Mouse (Mus musculus): Measurements from ENCODE around the gene Pik3r5. TPM values are rescaled to one million over a fixed set of nuclear protein-coding genes. Genes with fewer than 3 reads are reported as not detected.

The Pik3r5 gene
- total and polyA plus RNA-seq, 2 experiments from 2014 or later, result 0.82 to 2.0 TPM

- Histone ChIP-seq H3K9ac (replicated peaks; ENCODE audit: low read depth, low read length) (no peak overlapping the region), H3K4me3 (ENCODE audit: low read depth, low read length) (no peak overlapping the region), H3K36me3 (replicated peaks; ENCODE audit: control insufficient read depth, insufficient read depth, low read length) (no peaks in the 10 kb centered on the region), H3K4me1 (ENCODE audit: control insufficient read depth, insufficient read depth) (no peaks in the 10 kb centered on the region), H3K27me3 (ENCODE audit: control insufficient read depth, insufficient read depth, low read length) (no peaks in the 10 kb centered on the region), H3K9me3 (replicated peaks; ENCODE audit: control insufficient read depth, low read length) (no peaks in the 10 kb centered on the region), H3K4me2 (ENCODE audit: low read depth, low read length) (no peak overlapping the region), H3K27ac (ENCODE audit: low read depth) (no peak overlapping the region)
- no peak for ATAC-seq (ENCODE audit: insufficient read depth, low read depth)
- WGBS, result 69% methylated on average over 3 of the region's 3 CpGs
- TF ChIP-seq CTCF (IDR thresholded peaks at IDR 0.05; ENCODE audit: low read depth) (no peak), EP300 (IDR thresholded peaks at IDR 0.05; ENCODE audit: low read depth) (no peak)
- no peak for DNase-seq (ENCODE audit: low spot score)
Measured at GRCm38 (mm10) chr11:68462716-68463115, 30.8 kb downstream of the Pik3r5 start.

GRCm38 (mm10) chr11:68464260-68464659 is 32.3 kb downstream of the Pik3r5 start:
- no peaks in the 10 kb centered on the region for H3K27me3 ChIP-seq (ENCODE audit: control insufficient read depth, insufficient read depth, low read length)
- ATAC-seq (ENCODE audit: insufficient read depth, low read depth), result no peak
- no peaks in the 10 kb centered on the region for H3K36me3 ChIP-seq (replicated peaks; ENCODE audit: control insufficient read depth, insufficient read depth, low read length)
- H3K27ac ChIP-seq (ENCODE audit: low read depth), result no peak overlapping the region
- H3K4me2 ChIP-seq (ENCODE audit: low read depth, low read length), result no peak overlapping the region
- no peaks in the 10 kb centered on the region for H3K9me3 ChIP-seq (replicated peaks; ENCODE audit: control insufficient read depth, low read length)
- no peaks in the 10 kb centered on the region for H3K4me1 ChIP-seq (ENCODE audit: control insufficient read depth, insufficient read depth)
- no peak for TF ChIP-seq CTCF (IDR thresholded peaks at IDR 0.05; ENCODE audit: low read depth)
- TF ChIP-seq EP300 (IDR thresholded peaks at IDR 0.05; ENCODE audit: low read depth), result no peak
- no peak overlapping the region for H3K4me3 ChIP-seq (ENCODE audit: low read depth, low read length)
- WGBS, result 60% methylated on average over 5 of the region's 5 CpGs
- H3K9ac ChIP-seq (replicated peaks; ENCODE audit: low read depth, low read length), result no peak overlapping the region
- no peak for DNase-seq (ENCODE audit: low spot score)

- Histone ChIP-seq H3K36me3 (replicated peaks; ENCODE audit: control insufficient read depth, insufficient read depth, low read length) (no peaks in the 10 kb centered on the region), H3K9me3 (replicated peaks; ENCODE audit: control insufficient read depth, low read length) (no peaks in the 10 kb centered on the region), H3K4me3 (ENCODE audit: low read depth, low read length) (no peak overlapping the region), H3K4me1 (ENCODE audit: control insufficient read depth, insufficient read depth) (no peaks in the 10 kb centered on the region), H3K27ac (ENCODE audit: low read depth) (no peak overlapping the region), H3K4me2 (ENCODE audit: low read depth, low read length) (no peak overlapping the region), H3K9ac (replicated peaks; ENCODE audit: low read depth, low read length) (no peak overlapping the region), H3K27me3 (ENCODE audit: control insufficient read depth, insufficient read depth, low read length) (no peaks in the 10 kb centered on the region)
- TF ChIP-seq CTCF (IDR thresholded peaks at IDR 0.05; ENCODE audit: low read depth) (no peak), EP300 (IDR thresholded peaks at IDR 0.05; ENCODE audit: low read depth) (no peak)
- 58% methylated on average over 2 of the region's 2 CpGs for WGBS
- ATAC-seq (ENCODE audit: insufficient read depth, low read depth) (no peak), DNase-seq (ENCODE audit: low spot score) (no peak)
Measured at GRCm38 (mm10) chr11:68465090-68465489, 33.2 kb downstream of the Pik3r5 start.

GRCm38 (mm10) chr11:68467441-68467840 is 35.5 kb downstream of the Pik3r5 start:
- Histone ChIP-seq H3K27ac (ENCODE audit: low read depth) (no peak overlapping the region), H3K9ac (replicated peaks; ENCODE audit: low read depth, low read length) (no peak overlapping the region), H3K4me2 (ENCODE audit: low read depth, low read length) (no peak overlapping the region), H3K27me3 (ENCODE audit: control insufficient read depth, insufficient read depth, low read length) (no peaks in the 10 kb centered on the region), H3K4me3 (ENCODE audit: low read depth, low read length) (no peak overlapping the region), H3K36me3 (replicated peaks; ENCODE audit: control insufficient read depth, insufficient read depth, low read length) (no peaks in the 10 kb centered on the region), H3K9me3 (replicated peaks; ENCODE audit: control insufficient read depth, low read length) (no peaks in the 10 kb centered on the region), H3K4me1 (ENCODE audit: control insufficient read depth, insufficient read depth) (no peaks in the 10 kb centered on the region)
- TF ChIP-seq EP300 (IDR thresholded peaks at IDR 0.05; ENCODE audit: low read depth) (no peak), CTCF (IDR thresholded peaks at IDR 0.05; ENCODE audit: low read depth) (no peak)
- DNase-seq (ENCODE audit: low spot score), result no peak
- 81% methylated on average over 7 of the region's 7 CpGs for WGBS
- ATAC-seq (ENCODE audit: insufficient read depth, low read depth), result no peak

GRCm38 (mm10) chr11:68467962-68468612 is 36.2 kb downstream of the Pik3r5 start:
- Histone ChIP-seq H3K4me1 (ENCODE audit: control insufficient read depth, insufficient read depth) (no peaks in the 10 kb centered on the region), H3K27me3 (ENCODE audit: control insufficient read depth, insufficient read depth, low read length) (no peaks in the 10 kb centered on the region), H3K9me3 (replicated peaks; ENCODE audit: control insufficient read depth, low read length) (no peaks in the 10 kb centered on the region), H3K9ac (replicated peaks; ENCODE audit: low read depth, low read length) (no peak overlapping the region), H3K4me3 (ENCODE audit: low read depth, low read length) (no peak overlapping the region), H3K4me2 (ENCODE audit: low read depth, low read length) (no peak overlapping the region), H3K27ac (ENCODE audit: low read depth) (no peak overlapping the region), H3K36me3 (replicated peaks; ENCODE audit: control insufficient read depth, insufficient read depth, low read length) (no peaks in the 10 kb centered on the region)
- ATAC-seq (ENCODE audit: insufficient read depth, low read depth) (no peak), DNase-seq (ENCODE audit: low spot score) (no peak)
- TF ChIP-seq EP300 (IDR thresholded peaks at IDR 0.05; ENCODE audit: low read depth) (no peak), CTCF (IDR thresholded peaks at IDR 0.05; ENCODE audit: low read depth) (no peak)
- 63% methylated on average over 9 of the region's 9 CpGs for WGBS

GRCm38 (mm10) chr11:68468886-68469285 is 37.0 kb downstream of the Pik3r5 start:
- H3K4me1 ChIP-seq (ENCODE audit: control insufficient read depth, insufficient read depth), result no peaks in the 10 kb centered on the region
- no peaks in the 10 kb centered on the region for H3K9me3 ChIP-seq (replicated peaks; ENCODE audit: control insufficient read depth, low read length)
- ATAC-seq (ENCODE audit: insufficient read depth, low read depth), result no peak
- no peak for TF ChIP-seq CTCF (IDR thresholded peaks at IDR 0.05; ENCODE audit: low read depth)
- TF ChIP-seq EP300 (IDR thresholded peaks at IDR 0.05; ENCODE audit: low read depth), result no peak
- H3K36me3 ChIP-seq (replicated peaks; ENCODE audit: control insufficient read depth, insufficient read depth, low read length), result no peaks in the 10 kb centered on the region
- no peaks in the 10 kb centered on the region for H3K27me3 ChIP-seq (ENCODE audit: control insufficient read depth, insufficient read depth, low read length)
- no peak for DNase-seq (ENCODE audit: low spot score)
- H3K4me2 ChIP-seq (ENCODE audit: low read depth, low read length), result no peak overlapping the region
- no peak overlapping the region for H3K27ac ChIP-seq (ENCODE audit: low read depth)
- H3K4me3 ChIP-seq (ENCODE audit: low read depth, low read length), result no peak overlapping the region
- 76% methylated on average over 4 of the region's 4 CpGs for WGBS
- H3K9ac ChIP-seq (replicated peaks; ENCODE audit: low read depth, low read length), result no peak overlapping the region
